Mouse (Mus musculus): ENCODE data around the gene Nop16.

Gene Nop16

GRCm38 (mm10) chr13:54559656-54560055 lies 30.2 kb downstream of the Nop16 start:
- DNase-seq, result no peak

- DNase-seq, result no peak
Observed at GRCm38 (mm10) chr13:54557652-54558051, 32.2 kb downstream of the Nop16 start.

- no peak for DNase-seq
Observed at GRCm38 (mm10) chr13:54556796-54557195, 33.1 kb downstream of the Nop16 start.

GRCm38 (mm10) chr13:54556176-54556575 lies 33.7 kb downstream of the Nop16 start:
- no peak for DNase-seq

GRCm38 (mm10) chr13:54548036-54548435 lies 41.9 kb downstream of the Nop16 start:
- DNase-seq, result no peak
